Mouse (Mus musculus): ENCODE results near the gene Med20.
A peak's percentile ranks its signal among the peaks of the same experiment; 100 is the strongest.
"Not testable (repeated sequence)": the region's sequence is repeated elsewhere in the genome, so short reads cannot be mapped to it uniquely, and the experiment has no call there.

Gene Med20

DNA sequence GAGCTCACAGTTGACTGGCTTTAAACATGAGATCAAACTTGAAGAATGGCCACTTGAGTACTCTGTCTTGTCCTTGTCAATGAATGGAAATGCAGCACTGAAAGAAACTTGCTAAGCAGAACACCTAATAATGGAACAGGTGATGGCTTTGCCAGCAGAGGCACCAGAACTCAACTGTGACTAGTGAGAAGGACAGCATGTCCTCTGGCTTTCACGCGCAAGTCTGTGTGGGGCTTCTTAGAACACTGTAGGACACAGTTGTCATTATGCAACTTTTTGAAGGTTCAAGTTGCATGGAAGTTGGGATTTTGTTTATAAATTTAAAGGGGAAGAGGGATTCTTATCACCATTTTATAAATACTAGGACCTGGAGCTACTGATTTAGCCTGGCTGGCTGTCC, 13.7 kb downstream of the Med20 start:
- no peak for DNase-seq (ENCODE audit: low read depth in 1 of 2, low spot score in 2 of 2)

DNA sequence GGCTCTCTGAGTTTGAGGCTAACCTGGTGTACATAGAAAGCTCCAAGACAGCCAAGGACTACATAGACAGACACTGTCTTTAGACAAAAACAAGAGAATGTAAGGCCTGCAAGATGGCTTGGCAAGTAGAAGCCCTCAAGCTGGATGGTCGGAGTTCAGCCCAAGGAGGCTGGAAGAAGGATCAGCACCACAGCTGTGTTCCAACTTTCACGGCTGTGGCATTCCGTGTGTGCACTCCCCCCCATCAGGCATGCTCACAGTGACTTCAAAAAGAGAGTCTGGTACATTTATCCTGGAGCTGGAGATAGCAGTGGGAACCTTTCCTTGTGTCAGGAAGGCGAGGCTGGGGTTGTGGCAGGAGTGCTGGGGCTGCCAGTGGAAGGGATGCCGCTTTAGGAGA, 14.6 kb downstream of the Med20 start:
- no peak for DNase-seq (ENCODE audit: low read depth in 1 of 2, low spot score in 2 of 2)

DNA sequence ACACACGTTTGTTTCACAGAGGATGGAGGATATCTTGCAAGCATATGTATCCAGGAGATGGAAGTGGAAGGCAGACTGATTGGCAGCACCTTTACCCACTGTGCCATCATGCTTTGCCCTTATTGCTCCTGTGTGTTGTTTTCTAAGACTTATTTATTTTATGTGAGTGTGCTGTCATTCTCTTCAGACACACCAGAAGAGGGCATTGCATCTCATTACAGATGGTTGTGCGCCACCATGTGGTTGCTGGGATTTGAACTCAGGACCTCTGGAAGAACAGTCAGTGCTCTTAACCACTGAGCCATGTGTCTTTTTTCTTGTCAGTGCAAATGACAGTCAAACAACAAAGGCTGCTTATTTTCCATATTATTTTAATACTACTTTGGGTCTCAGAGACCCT, 16.4 kb downstream of the Med20 start:
- no peak for DNase-seq (ENCODE audit: low read depth in 1 of 2, low spot score in 2 of 2)

DNA sequence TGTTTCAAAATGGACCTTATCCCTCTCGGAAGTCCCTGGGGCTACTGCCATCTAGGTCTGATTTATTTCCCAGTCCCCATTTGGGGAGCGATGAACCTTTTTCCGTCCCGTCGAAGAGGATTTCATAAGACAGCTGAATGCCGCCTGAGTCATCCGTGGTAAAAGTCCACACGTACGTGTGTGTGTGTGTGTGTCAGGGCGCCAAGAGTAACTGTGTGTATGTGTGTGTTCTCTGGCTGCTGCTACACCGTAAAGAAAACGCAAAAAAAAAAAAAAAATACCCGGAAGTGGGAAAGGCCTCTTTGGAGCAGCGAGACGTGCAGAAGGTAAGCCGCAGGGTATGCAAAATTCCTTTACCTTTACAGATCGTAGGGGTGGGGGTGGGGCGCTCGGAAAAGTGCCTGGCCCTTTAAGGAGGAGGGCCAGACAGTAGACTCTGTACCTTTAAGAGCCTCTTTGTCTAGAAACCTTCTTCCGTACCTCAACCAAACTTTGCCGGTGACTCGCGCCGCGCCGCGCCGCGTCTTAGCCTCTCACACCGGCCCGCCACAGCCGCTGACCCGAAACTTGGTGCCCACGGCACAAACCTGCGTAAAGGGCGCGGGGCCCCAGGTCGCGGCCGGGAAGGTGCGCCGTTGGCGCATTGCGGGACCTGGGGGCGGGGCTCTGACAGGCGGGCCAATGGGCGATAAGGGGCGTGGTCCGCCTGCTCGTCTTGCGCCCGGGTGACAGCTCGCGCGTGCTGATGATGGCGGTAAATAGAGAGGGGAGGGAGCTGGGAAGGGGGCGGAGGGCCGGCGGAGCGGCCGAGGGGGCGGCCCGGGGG, 17.7 kb downstream of the Med20 start:
- DNase-seq (ENCODE audit: low read depth in 1 of 2, low spot score in 2 of 2): peak; percentile 76 to 87

DNA sequence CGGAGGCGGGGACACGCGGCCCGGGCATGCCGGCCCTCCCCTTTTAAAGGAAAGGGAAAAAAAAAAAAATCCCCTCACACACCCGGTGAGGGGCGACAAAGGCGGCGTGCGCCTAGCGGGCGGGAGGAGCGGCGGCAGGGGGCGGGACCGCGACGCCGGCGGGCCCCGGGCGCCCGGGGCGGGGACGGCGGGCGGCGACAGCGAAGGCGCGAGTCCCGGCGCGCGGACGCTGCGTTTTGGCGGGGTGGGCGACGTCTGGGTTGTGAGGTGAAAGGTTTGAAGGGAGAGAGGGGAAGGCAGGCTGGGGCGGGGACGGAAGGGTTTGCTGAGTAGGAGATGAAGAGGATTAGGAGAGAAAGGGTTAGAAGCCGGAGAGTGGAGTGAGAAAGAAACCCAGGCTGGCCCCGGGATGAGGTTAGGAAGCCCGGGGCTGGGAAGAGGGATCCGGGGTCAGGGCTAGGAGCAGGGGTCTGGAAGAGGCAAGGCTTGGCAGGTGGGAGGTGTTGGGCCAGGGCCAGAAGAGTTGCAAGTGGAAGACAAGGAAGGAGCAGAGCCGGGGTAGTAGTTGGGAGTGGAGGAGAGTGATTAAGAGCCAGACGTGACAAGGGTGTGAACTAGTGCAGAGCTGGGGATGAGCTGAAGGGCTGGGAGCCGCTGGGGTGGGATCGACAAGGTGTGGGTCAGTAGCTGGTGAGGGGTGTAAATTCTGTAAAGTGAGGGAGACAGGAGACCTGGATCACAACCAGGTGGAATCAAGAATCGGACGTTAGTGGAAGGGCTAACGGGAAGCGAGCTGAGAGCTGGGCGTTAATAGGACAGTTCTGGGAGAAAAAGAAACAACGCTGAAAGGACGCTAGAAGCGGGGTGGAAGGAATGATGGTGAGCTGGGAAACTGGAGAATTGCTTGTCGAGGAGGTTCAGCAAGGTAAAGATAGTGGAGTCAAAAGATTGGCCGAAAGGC, 18.6 kb downstream of the Med20 start:
- DNase-seq (ENCODE audit: low read depth in 1 of 2, low spot score in 2 of 2): no peak

DNA sequence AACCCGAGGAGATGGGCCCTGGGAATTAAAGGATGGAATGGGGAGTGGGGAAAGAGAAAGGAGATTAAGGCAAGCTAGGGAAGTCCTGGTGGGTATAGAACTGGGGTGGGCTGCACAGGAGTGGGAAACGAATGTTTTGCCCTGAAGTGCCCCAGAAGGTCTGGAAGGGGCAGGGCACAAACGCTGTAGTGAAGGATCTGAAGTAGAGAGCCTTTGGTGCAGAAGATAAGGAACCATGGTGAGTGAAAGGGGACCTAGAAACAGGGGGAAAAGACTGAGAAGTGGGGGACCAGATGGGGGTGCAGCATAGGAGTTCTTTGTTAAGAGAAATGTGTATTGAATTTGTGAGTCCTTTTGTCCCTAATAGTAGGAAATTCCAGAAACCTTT, 19.3 kb downstream of the Med20 start, which contains the start of gene Usp49:
TSS of gene Usp49 (plus strand) at position 13 of the 388 bp plus-strand sequence.
- no peak for DNase-seq (ENCODE audit: low read depth in 1 of 2, low spot score in 2 of 2)

DNA sequence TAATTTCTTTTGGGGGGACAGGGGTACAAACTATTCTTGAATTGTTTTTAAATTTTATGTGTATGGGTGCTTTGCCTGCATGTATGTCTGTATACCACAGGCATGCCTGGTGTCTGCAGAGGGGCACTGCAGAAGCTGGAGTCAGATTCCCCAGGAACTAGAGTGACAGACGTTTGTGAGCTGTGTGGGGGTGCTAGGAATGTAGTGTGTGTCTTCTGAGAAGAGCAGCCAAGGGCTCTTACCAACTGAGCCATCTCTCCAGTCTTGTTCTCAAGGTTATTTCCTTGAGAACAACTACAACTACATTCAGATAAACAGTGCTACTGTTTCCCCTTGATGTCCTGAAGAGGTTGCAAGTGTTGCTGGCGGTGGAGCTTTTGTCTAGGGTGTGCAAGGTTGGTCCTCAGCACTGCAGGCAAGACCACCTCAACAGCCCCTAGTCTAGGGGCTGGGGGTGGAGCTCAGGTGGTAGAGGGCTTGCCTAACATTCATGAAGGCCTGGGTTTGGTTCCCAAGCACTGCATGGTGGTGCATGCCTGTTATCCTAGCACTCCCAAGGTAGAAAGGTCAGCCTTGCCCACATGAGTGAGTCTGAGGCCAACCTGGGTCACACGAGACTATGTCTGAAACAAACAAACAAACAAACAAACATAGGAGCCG, 20.9 kb downstream of the Med20 start:
- no peak for DNase-seq (ENCODE audit: low read depth in 1 of 2, low spot score in 2 of 2)

DNA sequence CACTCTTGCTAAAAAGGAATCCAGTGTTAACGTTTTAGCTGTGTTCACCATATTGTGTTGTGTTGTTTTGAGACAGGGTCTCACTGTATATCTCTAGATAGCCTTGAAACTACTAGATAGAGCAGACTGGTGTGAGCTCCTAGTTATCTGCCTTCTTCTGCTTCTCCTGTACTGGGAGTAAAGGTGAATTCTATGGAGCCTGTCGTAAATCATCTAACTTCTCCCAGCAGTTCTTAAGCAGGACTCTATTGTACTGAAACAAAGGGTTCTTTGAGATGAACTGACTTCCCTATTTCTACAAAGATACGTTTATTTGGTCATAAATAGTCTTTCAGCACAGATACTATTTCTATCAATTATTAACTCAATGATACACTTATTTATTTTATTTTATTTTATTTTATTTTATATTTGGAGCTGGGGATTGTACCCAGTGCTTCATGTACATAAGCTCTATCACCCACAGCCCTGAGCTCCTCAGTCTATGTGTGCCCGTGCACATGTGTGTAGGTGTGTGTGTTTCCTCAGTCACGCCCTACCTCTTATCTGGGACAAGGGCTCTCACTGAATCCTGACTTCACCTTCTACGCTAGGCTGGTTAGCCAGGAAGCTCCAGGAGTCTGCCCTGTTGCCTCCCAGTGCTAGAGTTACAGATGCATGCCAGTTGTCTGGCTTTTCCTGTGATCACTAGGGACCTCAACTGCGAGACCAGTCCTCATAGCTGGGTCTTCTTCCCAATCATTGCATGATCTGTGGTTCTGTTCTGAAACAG, 22.8 kb downstream of the Med20 start:
- no peak for DNase-seq (ENCODE audit: low read depth in 1 of 2, low spot score in 2 of 2)

DNA sequence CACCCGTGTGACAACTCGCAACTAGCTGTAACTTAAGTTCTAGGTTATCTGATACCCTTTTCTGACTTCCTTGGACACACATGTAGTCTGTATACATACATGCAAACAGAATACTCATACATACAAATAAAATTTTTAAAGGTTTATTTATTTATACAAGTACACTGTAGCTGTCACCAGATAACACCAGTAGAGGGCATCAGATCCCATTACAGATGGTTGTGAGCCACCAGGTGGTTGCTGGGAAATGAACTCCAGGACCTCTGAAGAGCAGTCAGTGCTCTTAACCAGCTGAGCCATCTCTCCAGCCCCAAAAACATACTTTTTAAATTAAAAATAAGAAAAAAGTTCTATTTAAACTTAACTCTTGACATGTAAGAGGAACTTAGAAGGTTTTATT, 31.6 kb downstream of the Med20 start:
- no peak for DNase-seq (ENCODE audit: low read depth in 1 of 2, low spot score in 2 of 2)

DNA sequence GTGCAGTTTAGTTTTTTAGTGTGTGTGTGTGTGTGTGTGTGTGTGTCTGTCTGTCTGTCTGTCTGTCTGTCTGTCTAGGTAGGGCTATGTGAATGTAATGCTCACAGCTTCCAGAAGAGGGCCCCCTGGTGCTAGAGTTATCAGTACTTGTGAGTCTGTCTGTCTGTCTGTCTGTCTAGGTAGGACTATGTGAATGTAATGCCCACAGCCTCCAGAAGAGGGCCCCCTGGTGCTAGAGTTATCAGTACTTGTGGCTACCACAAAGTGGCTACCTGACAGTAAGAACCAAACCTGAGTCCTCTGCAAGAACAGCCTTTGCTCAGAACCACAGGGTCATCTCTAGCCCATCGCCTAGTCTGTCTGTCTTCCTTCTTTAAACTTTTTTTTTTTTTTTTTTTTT, 35.3 kb downstream of the Med20 start:
- DNase-seq (ENCODE audit: low read depth in 1 of 2, low spot score in 2 of 2): peak; percentile 35 to 58

DNA sequence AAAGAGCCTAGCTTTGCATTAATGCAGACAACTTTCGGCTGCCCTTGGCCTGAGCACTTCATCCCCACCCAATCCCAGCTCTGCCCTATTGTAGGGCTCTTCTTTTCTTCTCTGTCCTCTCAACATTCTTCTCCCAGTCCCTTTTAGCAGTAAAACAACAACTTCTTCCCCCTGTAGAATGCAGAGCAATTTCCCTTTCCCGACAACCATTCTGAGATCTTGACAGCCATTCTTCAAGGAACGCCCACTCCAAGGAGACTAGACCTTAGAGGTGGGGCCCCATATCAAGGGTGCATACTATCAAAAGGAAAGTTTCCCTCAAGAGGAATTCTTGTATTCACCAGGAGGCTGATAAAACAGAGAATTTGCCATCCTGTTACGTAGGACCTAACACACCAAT, 37.6 kb downstream of the Med20 start:
- DNase-seq (ENCODE audit: low read depth in 1 of 2, low spot score in 2 of 2): no peak

DNA sequence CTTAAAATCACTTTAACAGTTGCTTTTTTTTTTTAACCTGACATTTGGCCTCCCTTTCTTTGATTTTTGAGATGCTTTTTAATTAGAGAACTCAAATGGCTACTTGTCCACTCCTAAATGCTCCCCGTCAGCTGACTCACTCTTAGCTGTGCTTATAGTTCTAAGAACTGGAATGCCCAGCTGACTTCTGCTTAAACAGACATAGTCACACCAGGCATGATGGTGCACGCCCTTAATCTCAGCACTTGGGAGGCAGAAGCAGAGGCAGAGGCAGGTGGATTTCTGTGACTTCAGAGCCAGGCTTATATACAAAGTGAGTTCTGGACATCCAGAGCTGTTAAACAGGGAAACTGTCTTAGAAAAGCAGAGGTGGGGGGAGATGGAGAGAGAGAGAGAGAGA, 40.6 kb downstream of the Med20 start:
- no peak for DNase-seq (ENCODE audit: low read depth in 1 of 2, low spot score in 2 of 2)

DNA sequence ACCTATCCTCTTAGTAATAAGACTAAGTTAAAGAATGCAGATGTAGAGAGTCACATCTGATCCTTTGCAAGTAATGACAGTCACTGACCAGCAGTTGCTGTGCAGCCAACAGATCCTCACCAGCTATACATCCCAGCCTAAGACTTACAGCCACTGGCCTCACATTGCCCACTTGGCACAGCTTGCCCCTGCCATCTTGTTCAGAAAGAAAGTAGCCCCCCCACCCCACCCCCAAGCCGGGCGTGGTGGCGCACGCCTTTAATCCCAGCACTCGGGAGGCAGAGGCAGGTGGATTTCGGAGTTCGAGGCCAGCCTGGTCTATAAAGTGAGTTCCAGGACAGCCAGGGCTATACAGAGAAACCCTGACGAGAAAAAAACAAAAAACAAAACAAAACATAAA, 43.0 kb downstream of the Med20 start:
- not testable (repeated sequence) for DNase-seq (ENCODE audit: low read depth in 1 of 2, low spot score in 2 of 2)

DNA sequence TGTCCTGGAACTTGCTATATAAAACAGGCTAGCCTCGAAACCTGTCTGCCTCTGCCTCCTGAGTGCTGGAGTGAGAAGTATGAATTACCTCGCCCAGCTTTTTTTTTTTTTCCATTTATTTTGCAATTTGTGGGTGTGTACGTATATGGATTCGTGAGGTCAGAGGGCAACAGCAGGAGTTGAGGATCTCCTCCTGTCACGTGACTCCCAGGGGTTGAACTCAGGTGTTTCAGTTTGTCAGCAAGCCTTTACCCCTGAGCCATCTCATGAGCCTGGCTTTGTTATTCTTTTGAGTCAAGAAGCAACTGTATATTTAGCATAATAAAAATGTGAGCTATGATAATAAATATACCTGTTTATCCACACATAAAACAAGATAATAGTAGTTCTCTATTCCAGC, 44.3 kb downstream of the Med20 start:
- DNase-seq (ENCODE audit: low read depth in 1 of 2, low spot score in 2 of 2): no peak

DNA sequence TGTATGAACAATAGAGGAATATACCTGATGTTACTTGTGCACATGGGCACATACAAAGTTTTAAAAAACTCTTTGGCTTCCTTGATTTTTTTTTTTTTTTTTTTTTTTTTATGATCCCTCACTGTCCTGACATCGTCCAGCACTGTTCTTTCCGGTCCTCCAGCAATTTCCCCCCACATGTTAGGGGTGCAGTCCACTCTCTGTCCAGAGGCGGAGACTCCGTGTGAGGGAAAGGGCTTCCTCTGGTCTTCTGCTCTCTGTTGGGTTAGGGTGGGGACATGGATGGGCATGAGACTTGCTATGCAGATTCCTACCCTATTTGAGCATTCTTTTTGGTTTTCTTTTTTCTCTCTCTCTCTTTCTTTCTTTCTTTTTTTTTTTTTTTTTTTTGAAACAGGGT, 46.5 kb downstream of the Med20 start:
- no peak for DNase-seq (ENCODE audit: low read depth in 1 of 2, low spot score in 2 of 2)

DNA sequence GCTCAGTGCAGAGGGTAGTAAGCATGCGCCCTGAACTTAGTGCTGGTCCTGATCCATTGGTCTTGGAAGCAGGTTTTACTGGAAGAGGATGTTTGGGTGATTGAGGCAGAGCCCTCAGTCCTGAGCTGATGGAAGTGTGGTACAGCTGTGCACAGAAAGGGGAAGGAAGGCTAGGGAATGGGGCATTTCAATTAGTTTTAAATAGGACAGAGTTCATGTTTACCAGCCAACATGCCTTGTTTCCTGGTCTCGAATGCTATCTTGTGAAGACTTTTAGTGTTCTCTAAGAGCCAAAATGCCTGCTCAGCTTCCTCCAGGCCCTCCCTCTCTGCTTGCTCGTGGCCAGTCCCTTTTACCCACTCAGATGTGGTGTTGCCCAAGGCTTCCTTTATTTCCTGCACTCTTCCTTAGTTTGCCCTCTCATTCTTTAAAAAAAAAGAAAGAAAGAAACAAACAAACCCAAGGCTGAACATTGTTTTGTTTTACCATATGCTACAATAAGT, 47.4 kb downstream of the Med20 start:
- no peak for DNase-seq (ENCODE audit: low read depth in 1 of 2, low spot score in 2 of 2)

DNA sequence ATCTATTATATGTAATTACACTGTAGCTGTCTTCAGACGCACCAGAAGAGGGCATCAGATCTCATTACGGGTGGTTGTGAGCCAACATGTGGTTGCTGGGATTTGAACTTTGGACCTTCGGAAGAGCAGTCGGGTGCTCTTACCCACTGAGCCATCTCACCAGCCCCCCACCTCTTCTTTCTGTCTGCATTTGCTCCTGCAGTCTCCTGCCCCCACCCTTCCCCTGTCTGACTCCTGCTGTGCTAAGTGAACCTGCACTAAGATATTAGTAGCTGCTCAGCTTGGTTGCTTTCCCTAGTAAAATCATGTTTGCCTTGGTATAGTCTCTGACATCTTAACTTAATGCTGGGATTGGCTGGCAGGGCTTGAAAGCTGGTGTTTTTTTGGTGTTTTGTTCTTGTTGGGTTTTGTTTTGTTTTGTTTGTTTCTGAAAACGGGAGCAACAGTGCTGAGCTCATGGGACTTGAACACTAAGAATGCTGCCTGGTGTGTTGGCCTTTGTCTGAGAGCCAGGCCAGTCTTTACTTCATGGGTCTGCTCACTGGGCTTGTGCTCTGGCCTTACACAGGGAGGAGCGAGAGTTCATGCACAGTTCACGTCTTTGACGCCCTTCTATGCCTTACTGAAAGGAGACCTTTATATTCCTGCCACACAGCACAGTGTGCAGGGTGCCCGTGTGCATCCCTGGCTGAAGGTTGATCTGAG, 51.8 kb downstream of the Med20 start:
- no peak for DNase-seq (ENCODE audit: low read depth in 1 of 2, low spot score in 2 of 2)

DNA sequence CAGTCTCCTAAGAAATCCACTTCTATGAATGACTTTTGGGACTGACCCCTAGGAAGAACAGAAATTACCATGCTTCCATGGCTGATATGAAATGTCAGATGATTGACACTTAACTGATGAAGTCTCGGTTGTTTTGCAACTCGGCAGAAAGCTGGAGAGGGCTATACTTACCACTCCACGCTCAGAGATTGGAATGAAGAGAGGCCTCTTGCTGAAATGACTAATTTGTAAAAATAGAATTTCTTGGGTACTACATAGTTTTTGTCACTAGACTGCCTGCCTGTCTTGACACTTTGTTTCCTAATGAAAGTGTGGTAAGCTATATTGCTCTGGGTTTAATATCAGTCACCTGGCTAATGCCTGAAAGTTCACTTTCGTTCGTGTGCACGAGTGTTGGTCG, 53.1 kb downstream of the Med20 start:
- no peak for DNase-seq (ENCODE audit: low read depth in 1 of 2, low spot score in 2 of 2)

DNA sequence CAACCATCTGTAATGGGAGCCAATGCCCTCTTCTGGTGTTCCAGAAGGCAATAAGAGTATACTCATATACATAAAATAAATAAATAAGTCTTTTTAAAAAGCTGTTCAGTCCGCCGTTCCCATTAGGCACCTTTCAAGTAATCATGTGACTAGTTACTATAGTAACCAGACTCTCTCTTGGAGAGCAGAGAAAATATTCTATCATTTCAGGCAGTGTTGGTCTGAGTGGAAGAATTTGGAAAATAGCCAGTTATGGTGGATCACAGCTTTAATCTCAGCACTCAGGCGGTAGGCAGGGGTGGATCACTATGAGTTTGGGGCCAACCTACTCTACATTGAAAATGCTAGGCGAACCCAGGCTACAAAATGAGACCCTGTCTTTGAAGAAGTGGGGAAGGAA, 57.8 kb downstream of the Med20 start:
- DNase-seq (ENCODE audit: low read depth in 1 of 2, low spot score in 2 of 2): no peak

DNA sequence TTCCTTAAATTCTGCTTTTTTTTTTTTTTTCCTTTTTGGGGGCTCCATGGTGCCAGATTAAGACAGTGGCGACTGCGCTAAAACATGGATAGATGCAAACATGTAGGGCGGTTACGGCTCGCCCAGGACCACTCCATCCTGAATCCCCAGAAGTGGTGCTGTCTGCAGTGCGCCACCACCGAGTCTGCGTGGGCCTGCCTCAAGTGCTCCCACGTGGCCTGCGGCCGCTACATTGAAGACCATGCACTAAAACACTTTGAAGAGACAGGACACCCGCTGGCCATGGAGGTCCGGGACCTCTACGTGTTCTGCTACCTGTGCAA, 60.6 kb downstream of the Med20 start:
- DNase-seq (ENCODE audit: low read depth in 1 of 2, low spot score in 2 of 2): no peak

All from monocyte, adult 2 months (primary cell).